Mouse (Mus musculus): ENCODE measurements around the gene Babam2. TPM values are rescaled to one million over a fixed set of nuclear protein-coding genes. Genes with fewer than 3 reads are reported as not detected.

Babam2 gene
- total and polyA plus RNA-seq, 2 experiments from 2014 or later = 30.9 to 58.9 TPM

DNA sequence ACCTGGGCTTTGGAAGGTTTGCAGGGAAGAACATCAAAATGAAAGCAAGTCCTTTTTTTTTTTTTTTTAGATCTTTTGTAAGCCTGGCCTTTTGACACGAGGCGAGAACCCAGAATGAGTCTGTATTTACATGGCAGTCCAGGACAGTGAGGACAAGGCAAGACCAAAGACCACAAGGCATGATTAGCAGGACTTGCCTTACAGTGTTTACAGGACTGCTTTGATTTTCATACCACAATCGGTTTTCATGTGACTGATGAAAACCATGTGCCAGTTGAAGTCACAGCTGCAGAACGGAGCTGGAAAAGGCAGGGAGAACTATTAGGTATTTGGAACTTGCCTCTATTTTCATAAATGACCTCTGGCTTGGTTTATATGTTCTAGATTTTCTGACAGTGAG is 381.5 kb downstream of the Babam2 start:
- WGBS = 88% methylated on average over 4 of the region's 4 CpGs
- TF ChIP-seq CTCF (IDR thresholded peaks at IDR 0.05) = no peak
- H3K4me1 ChIP-seq (ENCODE audit: insufficient read depth, low read length) = no peaks in the 10 kb centered on the region
- DNase-seq (ENCODE audit: low spot score) = no peak
- no peak overlapping the region for H3K9ac ChIP-seq (replicated peaks; ENCODE audit: low read length, poor library complexity, severe bottlenecking)
- H3K4me2 ChIP-seq (ENCODE audit: low read depth, low read length, poor library complexity, severe bottlenecking) = no peak overlapping the region
- ATAC-seq (ENCODE audit: low FRiP score) = no peak
- no peaks in the 10 kb centered on the region for H3K27me3 ChIP-seq (ENCODE audit: insufficient read depth, low read length)
- H3K27ac ChIP-seq (ENCODE audit: low read depth, low read length) = no peak overlapping the region
- no peak overlapping the region for H3K4me3 ChIP-seq (ENCODE audit: low read depth, low read length)
- H3K36me3 ChIP-seq (ENCODE audit: insufficient read depth, low read length) = no peaks in the 10 kb centered on the region
- no peaks in the 10 kb centered on the region for H3K9me3 ChIP-seq (ENCODE audit: low read length)

DNA sequence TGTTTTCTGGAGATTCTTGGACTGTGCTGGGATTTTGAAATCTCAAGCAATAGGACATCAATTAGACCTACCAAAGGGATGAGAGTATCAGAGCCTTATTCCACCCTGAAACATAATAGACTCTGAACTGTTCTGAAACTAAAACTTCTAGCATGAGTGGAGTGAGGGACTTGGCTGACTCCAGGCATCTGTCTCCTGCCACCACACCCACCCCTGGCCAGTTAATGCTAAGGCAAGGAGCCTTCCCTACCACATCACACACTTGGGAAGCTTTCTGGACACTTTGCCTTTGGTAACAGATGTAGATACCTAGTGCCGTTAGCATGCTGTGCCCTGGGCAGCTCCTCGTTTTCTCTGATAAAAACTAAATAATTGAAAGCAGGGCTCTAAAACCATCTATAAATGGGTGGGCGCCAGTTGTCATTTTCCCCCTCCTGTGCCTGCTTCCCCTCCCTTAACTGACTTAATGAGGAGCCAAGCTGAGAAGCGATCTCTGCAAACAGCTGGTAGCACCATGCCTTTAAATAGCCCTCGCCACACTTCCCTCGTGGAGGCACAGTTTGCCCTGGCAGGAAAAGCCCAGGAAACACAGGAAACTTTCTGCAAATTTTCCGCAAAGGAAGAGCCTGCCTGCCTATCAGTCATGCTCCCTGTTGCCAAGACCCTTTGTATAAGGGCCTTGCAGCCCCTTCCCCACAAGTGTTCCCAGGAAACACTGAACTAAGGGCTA is 383.2 kb downstream of the Babam2 start:
- ATAC-seq (ENCODE audit: low FRiP score) (no peak), DNase-seq (ENCODE audit: low spot score) (no peak)
- Histone ChIP-seq H3K4me3 (ENCODE audit: low read depth, low read length) (no peak overlapping the region), H3K9me3 (ENCODE audit: low read length) (no peaks in the 10 kb centered on the region), H3K9ac (replicated peaks; ENCODE audit: low read length, poor library complexity, severe bottlenecking) (no peak overlapping the region), H3K27me3 (ENCODE audit: insufficient read depth, low read length) (no peaks in the 10 kb centered on the region), H3K4me2 (ENCODE audit: low read depth, low read length, poor library complexity, severe bottlenecking) (no peak overlapping the region), H3K4me1 (ENCODE audit: insufficient read depth, low read length) (no peaks in the 10 kb centered on the region), H3K36me3 (ENCODE audit: insufficient read depth, low read length) (0 out of 2 replicates have a peak, but pooled peaks cover 2% of the 10 kb centered on the region), H3K27ac (ENCODE audit: low read depth, low read length) (no peak overlapping the region)
- TF ChIP-seq CTCF (IDR thresholded peaks at IDR 0.05) = no peak
- 38% methylated on average over 7 of the region's 7 CpGs for WGBS

DNA sequence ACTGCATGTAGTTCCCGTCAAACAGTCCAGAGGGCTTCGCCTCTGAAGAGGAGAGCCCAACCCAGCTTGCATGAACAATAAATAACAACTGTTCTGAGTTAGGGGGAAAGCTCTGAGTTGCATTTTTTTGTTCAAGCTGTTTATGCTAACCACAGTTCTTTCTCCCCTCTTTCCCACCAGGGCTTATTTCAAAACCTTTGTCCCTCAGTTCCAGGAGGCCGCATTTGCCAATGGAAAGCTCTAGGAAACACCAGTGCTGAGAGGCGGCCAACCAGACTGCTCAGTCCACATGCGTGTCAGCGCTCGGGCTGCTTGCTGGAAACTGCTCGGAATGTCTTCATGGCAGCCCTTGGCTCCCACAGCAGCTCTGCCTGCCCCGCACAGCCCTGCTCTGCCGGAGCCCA is 386.9 kb downstream of the Babam2 start:
- no peak overlapping the region for H3K27ac ChIP-seq (ENCODE audit: low read depth, low read length)
- H3K9me3 ChIP-seq (ENCODE audit: low read length) = no peaks in the 10 kb centered on the region
- no peak overlapping the region for H3K4me3 ChIP-seq (ENCODE audit: low read depth, low read length)
- DNase-seq (ENCODE audit: low spot score) = no peak
- H3K9ac ChIP-seq (replicated peaks; ENCODE audit: low read length, poor library complexity, severe bottlenecking) = no peak overlapping the region
- H3K36me3 ChIP-seq (ENCODE audit: insufficient read depth, low read length) = 0 out of 2 replicates have a peak, but pooled peaks cover 2% of the 10 kb centered on the region
- no peak for TF ChIP-seq CTCF (IDR thresholded peaks at IDR 0.05)
- H3K4me2 ChIP-seq (ENCODE audit: low read depth, low read length, poor library complexity, severe bottlenecking) = no peak overlapping the region
- 72% methylated on average over 10 of the region's 10 CpGs for WGBS
- H3K27me3 ChIP-seq (ENCODE audit: insufficient read depth, low read length) = no peaks in the 10 kb centered on the region
- no peaks in the 10 kb centered on the region for H3K4me1 ChIP-seq (ENCODE audit: insufficient read depth, low read length)
- no peak for ATAC-seq (ENCODE audit: low FRiP score)

DNA sequence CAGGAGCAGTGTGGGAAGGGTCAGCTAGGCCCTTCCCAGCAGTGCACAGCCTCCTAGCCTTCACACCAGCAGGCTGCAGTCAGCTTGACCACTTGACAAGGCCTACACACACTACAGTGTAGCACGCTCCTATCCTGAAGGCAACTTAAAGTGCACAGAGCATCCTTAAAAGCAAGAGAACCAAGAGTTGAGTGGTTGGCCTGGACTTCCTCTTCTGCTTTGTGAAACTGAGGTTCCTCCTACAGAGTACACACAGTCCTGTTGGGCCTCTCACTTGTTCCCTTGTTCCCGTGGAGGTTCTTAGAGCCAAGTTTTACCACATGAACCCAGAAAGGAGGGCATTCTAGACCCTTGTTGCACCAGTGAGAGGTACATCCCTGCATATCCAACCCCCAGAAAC is 388.1 kb downstream of the Babam2 start:
- WGBS = 76% methylated on average over 2 of the region's 2 CpGs
- DNase-seq (ENCODE audit: low spot score) (no peak), ATAC-seq (ENCODE audit: low FRiP score) (no peak)
- no peak for TF ChIP-seq CTCF (IDR thresholded peaks at IDR 0.05)
- H3K36me3 ChIP-seq (ENCODE audit: insufficient read depth, low read length) = 0 out of 2 replicates have a peak, but pooled peaks cover 2% of the 10 kb centered on the region
- H3K4me1 ChIP-seq (ENCODE audit: insufficient read depth, low read length) = no peaks in the 10 kb centered on the region
- no peak overlapping the region for H3K27ac ChIP-seq (ENCODE audit: low read depth, low read length)
- H3K27me3 ChIP-seq (ENCODE audit: insufficient read depth, low read length) = no peaks in the 10 kb centered on the region
- no peak overlapping the region for H3K9ac ChIP-seq (replicated peaks; ENCODE audit: low read length, poor library complexity, severe bottlenecking)
- no peaks in the 10 kb centered on the region for H3K9me3 ChIP-seq (ENCODE audit: low read length)
- H3K4me3 ChIP-seq (ENCODE audit: low read depth, low read length) = no peak overlapping the region
- H3K4me2 ChIP-seq (ENCODE audit: low read depth, low read length, poor library complexity, severe bottlenecking) = no peak overlapping the region

DNA sequence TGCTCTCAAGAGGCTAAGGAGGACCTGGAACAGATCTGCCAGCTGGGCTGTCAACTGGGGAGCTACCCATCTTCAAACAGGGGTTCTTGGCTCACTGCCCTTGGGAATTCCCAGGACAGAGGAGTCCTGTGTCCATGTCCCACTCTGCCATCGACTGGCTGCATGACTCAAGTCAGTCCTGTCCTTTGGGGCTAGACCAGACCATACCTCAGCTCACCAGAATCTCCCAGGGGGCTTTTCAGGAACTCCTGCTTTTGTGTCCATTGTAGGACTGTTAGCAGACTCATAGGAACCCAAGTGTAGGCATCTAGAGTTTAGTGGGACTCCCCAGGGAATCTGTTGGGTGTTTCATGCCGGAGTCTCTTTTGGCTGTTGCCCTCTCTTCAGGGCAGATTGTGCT is 388.5 kb downstream of the Babam2 start:
- no peak for ATAC-seq (ENCODE audit: low FRiP score)

DNA sequence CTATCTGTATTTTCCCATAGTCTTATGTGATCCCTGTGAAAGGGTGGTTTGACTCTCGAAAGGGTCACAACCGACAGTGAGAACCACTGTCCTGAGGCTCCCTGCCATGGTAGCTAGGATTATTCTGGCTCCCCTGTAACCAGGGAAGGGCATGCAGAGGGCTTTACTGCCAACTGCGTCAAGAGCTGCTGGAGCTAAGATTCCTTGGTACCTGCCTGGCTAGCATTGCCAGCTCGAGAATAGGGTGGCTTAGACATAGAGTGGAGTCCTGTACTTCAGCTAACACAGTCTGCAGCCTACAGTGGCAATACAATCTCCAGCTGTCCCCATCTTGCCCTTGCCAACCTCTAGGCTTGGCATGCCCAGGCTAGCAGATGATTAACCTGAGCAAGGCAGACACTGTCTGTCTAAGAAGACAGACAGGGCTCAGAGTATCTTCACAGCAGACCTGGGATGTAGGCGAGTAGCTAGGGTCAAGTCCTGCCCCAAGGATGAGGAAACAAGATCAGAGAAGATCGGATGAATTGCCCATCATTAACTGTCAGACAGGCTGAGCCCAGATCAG is 389.1 kb downstream of the Babam2 start:
- Histone ChIP-seq H3K4me1 (ENCODE audit: insufficient read depth, low read length) (no peaks in the 10 kb centered on the region), H3K27me3 (ENCODE audit: insufficient read depth, low read length) (no peaks in the 10 kb centered on the region), H3K27ac (ENCODE audit: low read depth, low read length) (no peak overlapping the region), H3K36me3 (ENCODE audit: insufficient read depth, low read length) (0 out of 2 replicates have a peak, but pooled peaks cover 2% of the 10 kb centered on the region), H3K4me2 (ENCODE audit: low read depth, low read length, poor library complexity, severe bottlenecking) (no peak overlapping the region), H3K9me3 (ENCODE audit: low read length) (no peaks in the 10 kb centered on the region), H3K4me3 (ENCODE audit: low read depth, low read length) (no peak overlapping the region), H3K9ac (replicated peaks; ENCODE audit: low read length, poor library complexity, severe bottlenecking) (no peak overlapping the region)
- 87% methylated on average over 6 of the region's 6 CpGs for WGBS
- ATAC-seq (ENCODE audit: low FRiP score) (no peak), DNase-seq (ENCODE audit: low spot score) (no peak)
- TF ChIP-seq CTCF (IDR thresholded peaks at IDR 0.05) = no peak

More for the DNA sequence above, 388.5 kb downstream of the Babam2 start:
- H3K4me2 ChIP-seq (ENCODE audit: low read depth, low read length, poor library complexity, severe bottlenecking) = no peak overlapping the region
- H3K4me3 ChIP-seq (ENCODE audit: low read depth, low read length) = no peak overlapping the region
- H3K36me3 ChIP-seq (ENCODE audit: insufficient read depth, low read length) = 0 out of 2 replicates have a peak, but pooled peaks cover 2% of the 10 kb centered on the region
- DNase-seq (ENCODE audit: low spot score) = no peak
- H3K27me3 ChIP-seq (ENCODE audit: insufficient read depth, low read length) = no peaks in the 10 kb centered on the region
- no peak overlapping the region for H3K27ac ChIP-seq (ENCODE audit: low read depth, low read length)
- 85% methylated on average over 2 of the region's 2 CpGs for WGBS
- TF ChIP-seq CTCF (IDR thresholded peaks at IDR 0.05) = no peak
- H3K4me1 ChIP-seq (ENCODE audit: insufficient read depth, low read length) = no peaks in the 10 kb centered on the region
- H3K9ac ChIP-seq (replicated peaks; ENCODE audit: low read length, poor library complexity, severe bottlenecking) = no peak overlapping the region
- no peaks in the 10 kb centered on the region for H3K9me3 ChIP-seq (ENCODE audit: low read length)
